Mouse (Mus musculus) G1E (cell line): ENCODE results near the gene Slc17a4.

Experiments
- CTCF ChIP-seq: IDR thresholded peaks from 2 replicates; pipeline ENCODE4 v1.5.1; 2012; ENCODE audit warnings: low read depth, low read length, inconsistent platforms, mixed read lengths
- GATA1 ChIP-seq: IDR thresholded peaks from 2 replicates; pipeline ENCODE4 v1.6.1; 2012; ENCODE audit warnings: borderline replicate concordance, low read length, inconsistent platforms, mixed read lengths
- GATA2 ChIP-seq: IDR thresholded peaks from 2 replicates; pipeline ENCODE4 v1.6.1; 2012; ENCODE audit warnings: low read depth, low read length, inconsistent platforms, borderline replicate concordance
- POLR2AphosphoS5 ChIP-seq: IDR thresholded peaks from 2 replicates; pipeline ENCODE4 v1.6.1; 2012; ENCODE audit warnings: low read depth, low read length, inconsistent platforms; ENCODE audit not compliant: insufficient replicate concordance

GRCm38 (mm10) chr13:23946254-23946653 is 31.4 kb upstream of the Slc17a4 start:
- no peak for TF ChIP-seq CTCF
- TF ChIP-seq POLR2AphosphoS5: no peak
- TF ChIP-seq GATA1: no peak
- no peak for TF ChIP-seq GATA2
